Mouse (Mus musculus): Measurements from ENCODE around the gene Pex6. TPM values are rescaled to one million over a fixed set of nuclear protein-coding genes. Genes with fewer than 3 reads are reported as not detected.
A peak's percentile ranks its signal among the peaks of the same experiment; 100 is the strongest.

Gene Pex6
- polyA plus RNA-seq, 1 experiment from 2014 or later, result 10.5 TPM

GRCm38 (mm10) chr17:46713849-46714248, 2.6 kb downstream of the Pex6 start:
- H3K27me3 ChIP-seq (ENCODE audit: control insufficient read depth, insufficient read depth, low read length), result no peaks in the 10 kb centered on the region
- ATAC-seq (ENCODE audit: insufficient number of reproducible peaks, insufficient read depth, low FRiP score, low read depth), result no peak

GRCm38 (mm10) chr17:46714756-46715481, 3.7 kb downstream of the Pex6 start:
- H3K27me3 ChIP-seq (ENCODE audit: control insufficient read depth, insufficient read depth, low read length), result no peaks in the 10 kb centered on the region
- 90% methylated on average over 11 of the region's 11 CpGs for WGBS
- no peak overlapping the region for H3K27ac ChIP-seq (replicated peaks in 1 of 2; ENCODE audit: control insufficient read depth in 1 of 2, insufficient read depth in 1 of 2, low read depth in 2 of 2, low read length in 2 of 2)
- H3K36me3 ChIP-seq (ENCODE audit: control insufficient read depth, insufficient read depth, low read length), result peaks cover 37% of the 10 kb centered on the region
- ATAC-seq (ENCODE audit: insufficient number of reproducible peaks, insufficient read depth, low FRiP score, low read depth), result no peak
- no peak overlapping the region for H3K9ac ChIP-seq (ENCODE audit: low read length)
- no peaks in the 10 kb centered on the region for H3K9me3 ChIP-seq (ENCODE audit: control insufficient read depth, low read length)
- no peak overlapping the region for H3K4me2 ChIP-seq (ENCODE audit: low read length)
- peaks cover 0 to 10% of the 10 kb centered on the region in 2 experiments; a peak in 2 of 4 replicates for H3K4me1 ChIP-seq (ENCODE audit: control insufficient read depth in 2 of 2, insufficient read depth in 2 of 2, low read length in 2 of 2)
- H3K4me3 ChIP-seq (ENCODE audit: control insufficient read depth in 1 of 2, insufficient read depth in 1 of 2, low read depth in 1 of 2, low read length in 2 of 2), result no peak overlapping the region

More at GRCm38 (mm10) chr17:46713849-46714248, 2.6 kb downstream of the Pex6 start:
- H3K27ac ChIP-seq (replicated peaks in 1 of 2; ENCODE audit: control insufficient read depth in 1 of 2, insufficient read depth in 1 of 2, low read depth in 2 of 2, low read length in 2 of 2), result no peak overlapping the region
- peaks cover 37% of the 10 kb centered on the region for H3K36me3 ChIP-seq (ENCODE audit: control insufficient read depth, insufficient read depth, low read length)
- no peaks in the 10 kb centered on the region for H3K9me3 ChIP-seq (ENCODE audit: control insufficient read depth, low read length)
- 87% methylated on average over 9 of the region's 9 CpGs for WGBS
- H3K4me2 ChIP-seq (ENCODE audit: low read length), result no peak overlapping the region
- H3K4me1 ChIP-seq (ENCODE audit: control insufficient read depth in 2 of 2, insufficient read depth in 2 of 2, low read length in 2 of 2), result peaks cover 0 to 10% of the 10 kb centered on the region in 2 experiments; a peak in 2 of 4 replicates
- no peak overlapping the region for H3K9ac ChIP-seq (ENCODE audit: low read length)
- H3K4me3 ChIP-seq (ENCODE audit: control insufficient read depth in 1 of 2, insufficient read depth in 1 of 2, low read depth in 1 of 2, low read length in 2 of 2), result no peak overlapping the region

GRCm38 (mm10) chr17:46721077-46721476, 9.8 kb downstream of the Pex6 start:
- H3K4me3 ChIP-seq (ENCODE audit: control insufficient read depth in 1 of 2, insufficient read depth in 1 of 2, low read depth in 1 of 2, low read length in 2 of 2), result no peak overlapping the region

GRCm38 (mm10) chr17:46724477-46725084, 13.3 kb downstream of the Pex6 start:
- ATAC-seq (ENCODE audit: insufficient number of reproducible peaks, insufficient read depth, low FRiP score, low read depth), result no peak
- peaks cover 7 to 23% of the 10 kb centered on the region in 2 experiments; a peak in 3 of 4 replicates for H3K4me1 ChIP-seq (ENCODE audit: control insufficient read depth in 2 of 2, insufficient read depth in 2 of 2, low read length in 2 of 2)
- H3K36me3 ChIP-seq (ENCODE audit: control insufficient read depth, insufficient read depth, low read length), result peaks cover 28% of the 10 kb centered on the region
- H3K9ac ChIP-seq (ENCODE audit: low read length), result no peak overlapping the region
- no peaks in the 10 kb centered on the region for H3K9me3 ChIP-seq (ENCODE audit: control insufficient read depth, low read length)
- H3K4me2 ChIP-seq (ENCODE audit: low read length), result no peak overlapping the region; the same call in 1 of the 2 replicates
- H3K4me3 ChIP-seq (ENCODE audit: control insufficient read depth in 1 of 2, insufficient read depth in 1 of 2, low read depth in 1 of 2, low read length in 2 of 2), result no peak overlapping the region
- H3K27ac ChIP-seq (replicated peaks in 1 of 2; ENCODE audit: control insufficient read depth in 1 of 2, insufficient read depth in 1 of 2, low read depth in 2 of 2, low read length in 2 of 2), result 0 out of 4 replicates have a peak overlapping the region, but pooled peaks of 1 of the 2 experiments have one; percentile 3
- 77% methylated on average over 18 of the region's 20 CpGs for WGBS
- peaks cover 18% of the 10 kb centered on the region for H3K27me3 ChIP-seq (ENCODE audit: control insufficient read depth, insufficient read depth, low read length)

More at GRCm38 (mm10) chr17:46721077-46721476, 9.8 kb downstream of the Pex6 start:
- ATAC-seq (ENCODE audit: insufficient number of reproducible peaks, insufficient read depth, low FRiP score, low read depth), result no peak
- Histone ChIP-seq H3K4me2 (ENCODE audit: low read length) (no peak overlapping the region), H3K4me1 (ENCODE audit: control insufficient read depth in 2 of 2, insufficient read depth in 2 of 2, low read length in 2 of 2) (peaks cover 3 to 6% of the 10 kb centered on the region in 2 experiments; a peak in 3 of 4 replicates), H3K9me3 (ENCODE audit: control insufficient read depth, low read length) (no peaks in the 10 kb centered on the region), H3K27me3 (ENCODE audit: control insufficient read depth, insufficient read depth, low read length) (no peaks in the 10 kb centered on the region), H3K36me3 (ENCODE audit: control insufficient read depth, insufficient read depth, low read length) (peaks cover 40% of the 10 kb centered on the region), H3K27ac (replicated peaks in 1 of 2; ENCODE audit: control insufficient read depth in 1 of 2, insufficient read depth in 1 of 2, low read depth in 2 of 2, low read length in 2 of 2) (no peak overlapping the region), H3K9ac (ENCODE audit: low read length) (no peak overlapping the region)
- WGBS, result 87% methylated on average over 7 of the region's 7 CpGs

GRCm38 (mm10) chr17:46725273-46725672, 14.0 kb downstream of the Pex6 start:
- no peak overlapping the region; the same call in 1 of the 2 replicates for H3K4me2 ChIP-seq (ENCODE audit: low read length)
- 48% methylated on average over 9 of the region's 9 CpGs for WGBS
- H3K4me3 ChIP-seq (ENCODE audit: control insufficient read depth in 1 of 2, insufficient read depth in 1 of 2, low read depth in 1 of 2, low read length in 2 of 2), result no peak overlapping the region
- peaks cover 7 to 23% of the 10 kb centered on the region in 2 experiments; a peak in 3 of 4 replicates for H3K4me1 ChIP-seq (ENCODE audit: control insufficient read depth in 2 of 2, insufficient read depth in 2 of 2, low read length in 2 of 2)
- 0 out of 2 replicates have a peak, but pooled peaks have one; percentile 51 for ATAC-seq (ENCODE audit: insufficient number of reproducible peaks, insufficient read depth, low FRiP score, low read depth)
- H3K36me3 ChIP-seq (ENCODE audit: control insufficient read depth, insufficient read depth, low read length), result peaks cover 28% of the 10 kb centered on the region
- no peak overlapping the region for H3K9ac ChIP-seq (ENCODE audit: low read length)
- H3K9me3 ChIP-seq (ENCODE audit: control insufficient read depth, low read length), result no peaks in the 10 kb centered on the region
- H3K27me3 ChIP-seq (ENCODE audit: control insufficient read depth, insufficient read depth, low read length), result peaks cover 18% of the 10 kb centered on the region
- H3K27ac ChIP-seq (replicated peaks in 1 of 2; ENCODE audit: control insufficient read depth in 1 of 2, insufficient read depth in 1 of 2, low read depth in 2 of 2, low read length in 2 of 2), result 0 out of 4 replicates have a peak overlapping the region, but pooled peaks of 1 of the 2 experiments have one; percentile 3

- Histone ChIP-seq H3K36me3 (ENCODE audit: control insufficient read depth, insufficient read depth, low read length) (peaks cover 28% of the 10 kb centered on the region), H3K27ac (replicated peaks in 1 of 2; ENCODE audit: control insufficient read depth in 1 of 2, insufficient read depth in 1 of 2, low read depth in 2 of 2, low read length in 2 of 2) (no peak overlapping the region), H3K4me3 (ENCODE audit: control insufficient read depth in 1 of 2, insufficient read depth in 1 of 2, low read depth in 1 of 2, low read length in 2 of 2) (no peak overlapping the region), H3K9me3 (ENCODE audit: control insufficient read depth, low read length) (no peaks in the 10 kb centered on the region), H3K4me1 (ENCODE audit: control insufficient read depth in 2 of 2, insufficient read depth in 2 of 2, low read length in 2 of 2) (peaks cover 7 to 23% of the 10 kb centered on the region in 2 experiments; a peak in 3 of 4 replicates), H3K27me3 (ENCODE audit: control insufficient read depth, insufficient read depth, low read length) (peaks cover 18% of the 10 kb centered on the region), H3K9ac (ENCODE audit: low read length) (no peak overlapping the region), H3K4me2 (ENCODE audit: low read length) (no peak overlapping the region)
- WGBS, result 83% methylated on average over 26 of the region's 26 CpGs
- ATAC-seq (ENCODE audit: insufficient number of reproducible peaks, insufficient read depth, low FRiP score, low read depth), result no peak
Observed at GRCm38 (mm10) chr17:46725731-46726645, 14.7 kb downstream of the Pex6 start.

GRCm38 (mm10) chr17:46727271-46727670, 16.0 kb downstream of the Pex6 start:
- H3K36me3 ChIP-seq (ENCODE audit: control insufficient read depth, insufficient read depth, low read length), result peaks cover 16% of the 10 kb centered on the region
- peaks cover 18% of the 10 kb centered on the region for H3K27me3 ChIP-seq (ENCODE audit: control insufficient read depth, insufficient read depth, low read length)
- 85% methylated on average over 11 of the region's 11 CpGs for WGBS
- H3K4me1 ChIP-seq (ENCODE audit: control insufficient read depth in 2 of 2, insufficient read depth in 2 of 2, low read length in 2 of 2), result peaks cover 7 to 23% of the 10 kb centered on the region in 2 experiments; a peak in 3 of 4 replicates
- no peak overlapping the region for H3K4me2 ChIP-seq (ENCODE audit: low read length)
- no peak for ATAC-seq (ENCODE audit: insufficient number of reproducible peaks, insufficient read depth, low FRiP score, low read depth)
- no peak overlapping the region for H3K27ac ChIP-seq (replicated peaks in 1 of 2; ENCODE audit: control insufficient read depth in 1 of 2, insufficient read depth in 1 of 2, low read depth in 2 of 2, low read length in 2 of 2)
- no peak overlapping the region for H3K9ac ChIP-seq (ENCODE audit: low read length)
- no peaks in the 10 kb centered on the region for H3K9me3 ChIP-seq (ENCODE audit: control insufficient read depth, low read length)
- no peak overlapping the region for H3K4me3 ChIP-seq (ENCODE audit: control insufficient read depth in 1 of 2, insufficient read depth in 1 of 2, low read depth in 1 of 2, low read length in 2 of 2)
